Mouse (Mus musculus): Measurements from ENCODE around the gene Brcc3.

Brcc3 gene

GRCm38 (mm10) chrX:75415936-75416785, at the start of gene Brcc3, which contains the start of the genes Cmc4 and Mtcp1:
Brcc3 (plus strand) TSS chrX:75416628.
Cmc4 (minus strand) TSS chrX:75416584.
Mtcp1 (minus strand) TSS chrX:75416588.
- DNase-seq = peak; percentile 78

GRCm38 (mm10) chrX:75370197-75370596, 46.2 kb upstream of the Brcc3 start:
- DNase-seq = no peak

GRCm38 (mm10) chrX:75372666-75373425, 43.6 kb upstream of the Brcc3 start:
- no peak for DNase-seq

- DNase-seq = no peak
Measured at GRCm38 (mm10) chrX:75376815-75377214, 39.6 kb upstream of the Brcc3 start.

GRCm38 (mm10) chrX:75381176-75381575, 35.3 kb upstream of the Brcc3 start:
- no peak for DNase-seq

GRCm38 (mm10) chrX:75381699-75382098, 34.7 kb upstream of the Brcc3 start:
- DNase-seq = no peak

GRCm38 (mm10) chrX:75382195-75382771, 34.1 kb upstream of the Brcc3 start, which contains the start of the genes Fundc2 and F8:
Fundc2 (plus strand) TSS chrX:75382399.
F8 (minus strand) TSS chrX:75382615.
- peak; percentile 48 for DNase-seq

- no peak for DNase-seq
Measured at GRCm38 (mm10) chrX:75399471-75399870, 17.0 kb upstream of the Brcc3 start.

- DNase-seq = no peak
Measured at GRCm38 (mm10) chrX:75402668-75403067, 13.8 kb upstream of the Brcc3 start.

- no peak for DNase-seq
Measured at GRCm38 (mm10) chrX:75403350-75403749, 13.1 kb upstream of the Brcc3 start.

- DNase-seq = no peak
Measured at GRCm38 (mm10) chrX:75409711-75410110, 6.7 kb upstream of the Brcc3 start.

GRCm38 (mm10) chrX:75454597-75454996, 38.2 kb downstream of the Brcc3 start:
- DNase-seq = no peak

- peak; percentile 51 for DNase-seq
Measured at GRCm38 (mm10) chrX:75475182-75475644, 58.8 kb downstream of the Brcc3 start.

- no peak for DNase-seq
Measured at GRCm38 (mm10) chrX:75489886-75490285, 73.5 kb downstream of the Brcc3 start.
